Mouse (Mus musculus) ES-Bruce4 (cell line): ENCODE results near the gene Ndrg4. TPM values are rescaled to one million over a fixed set of nuclear protein-coding genes. Genes with fewer than 3 reads are reported as not detected.
A peak's percentile ranks its signal among the peaks of the same experiment; 100 is the strongest.

Experiments used
- H3K27ac ChIP-seq: 2 replicates; pipeline ENCODE4 v1.5.1; 2012; ENCODE audit warnings: low read length, inconsistent platforms; ENCODE audit not compliant: insufficient read depth
- H3K27me3 ChIP-seq: 2 replicates; pipeline ENCODE4 v1.6.1; 2012; ENCODE audit warnings: mild to moderate bottlenecking, low read length, inconsistent platforms; ENCODE audit not compliant: control insufficient read depth, poor library complexity, insufficient read depth, severe bottlenecking
- H3K36me3 ChIP-seq: 2 replicates; pipeline ENCODE4 v1.6.1; 2012; ENCODE audit warnings: inconsistent platforms, mild to moderate bottlenecking, low read length, moderate library complexity; ENCODE audit not compliant: control insufficient read depth, poor library complexity, insufficient read depth, severe bottlenecking
- H3K4me1 ChIP-seq: one replicate; pipeline ENCODE4 v1.8.1; 2011; ENCODE audit warnings: low read length; ENCODE audit not compliant: control insufficient read depth, insufficient read depth
- H3K4me3 ChIP-seq: 2 replicates; pipeline ENCODE4 v1.5.1; 2011; ENCODE audit warnings: low read depth, mild to moderate bottlenecking, low read length
- H3K9ac ChIP-seq: 2 replicates; pipeline ENCODE4 v1.6.1; 2012; ENCODE audit warnings: low read depth, mild to moderate bottlenecking, inconsistent platforms; ENCODE audit not compliant: poor library complexity, severe bottlenecking
- H3K9me3 ChIP-seq: replicated peaks from 2 replicates; pipeline ENCODE4 v1.6.1; 2012; ENCODE audit warnings: mild to moderate bottlenecking, low read length, inconsistent platforms; ENCODE audit not compliant: control insufficient read depth, poor library complexity, insufficient read depth, severe bottlenecking
- CTCF ChIP-seq: IDR thresholded peaks from one replicate; pipeline ENCODE4 v1.8.1; 2011; ENCODE audit warnings: low read depth, low read length
- EP300 ChIP-seq: IDR thresholded peaks from 2 replicates; pipeline ENCODE4 v1.6.1; 2011; ENCODE audit warnings: low read depth, low read length; ENCODE audit not compliant: insufficient read depth
- POLR2A ChIP-seq: IDR thresholded peaks from one replicate; pipeline ENCODE4 v1.8.1; 2011; ENCODE audit warnings: low read length; ENCODE audit not compliant: insufficient read depth
- polyA plus RNA-seq: library from polyadenylated mRNA; stranded (reverse); fragments of >200 nt; gene quantifications from 2 replicates; pipeline ENCODE4 v1.2.4, GENCODE M21; 2011; ENCODE audit warnings: low read depth; ENCODE audit not compliant: missing spikeins, insufficient read depth, insufficient read length

The Ndrg4 gene
- polyA plus RNA-seq, 1 experiment: 8.8 TPM

DNA sequence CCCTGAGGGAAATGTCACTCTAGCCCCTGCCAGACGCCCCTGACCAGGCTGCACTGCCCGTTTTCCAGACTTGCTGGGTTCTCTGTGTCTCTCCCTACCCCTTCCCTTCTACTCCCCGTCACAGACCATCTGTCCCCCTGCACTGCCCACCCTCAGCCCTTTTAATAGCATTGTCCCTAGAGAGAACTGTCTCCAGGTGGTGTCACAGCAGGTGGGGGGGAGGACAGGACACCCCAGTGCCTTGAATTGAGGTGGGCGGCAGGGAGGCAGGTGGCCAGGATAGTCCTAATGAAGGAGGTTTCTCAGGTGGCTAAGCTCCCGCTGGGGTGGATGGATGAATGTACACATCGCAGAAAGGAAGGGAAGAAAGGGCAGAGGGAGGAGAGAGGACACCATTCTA lies 17.9 kb downstream of the Ndrg4 start:
- TF ChIP-seq EP300: no peak
- TF ChIP-seq CTCF: no peak
- TF ChIP-seq POLR2A: no peak
- Histone ChIP-seq H3K27ac (no peak overlapping the region), H3K27me3 (no peaks in the 10 kb centered on the region), H3K36me3 (no peaks in the 10 kb centered on the region), H3K4me3 (no peak overlapping the region), H3K4me1 (peaks cover 2% of the 10 kb centered on the region), H3K9me3 (no peaks in the 10 kb centered on the region), H3K9ac (no peak overlapping the region)

- Histone ChIP-seq H3K9me3 (no peaks in the 10 kb centered on the region), H3K27ac (0 out of 2 replicates have a peak overlapping the region, but pooled peaks have one; percentile 3), H3K36me3 (no peaks in the 10 kb centered on the region), H3K27me3 (no peaks in the 10 kb centered on the region), H3K4me1 (peaks cover 2% of the 10 kb centered on the region), H3K9ac (no peak overlapping the region), H3K4me3 (peak overlapping the region; percentile 35; the same call in 1 of the 2 replicates)
- no peak for TF ChIP-seq CTCF
These were observed 19.9 kb downstream of the Ndrg4 start for GRCm38 (mm10) chr8:95696661-95697060.

DNA sequence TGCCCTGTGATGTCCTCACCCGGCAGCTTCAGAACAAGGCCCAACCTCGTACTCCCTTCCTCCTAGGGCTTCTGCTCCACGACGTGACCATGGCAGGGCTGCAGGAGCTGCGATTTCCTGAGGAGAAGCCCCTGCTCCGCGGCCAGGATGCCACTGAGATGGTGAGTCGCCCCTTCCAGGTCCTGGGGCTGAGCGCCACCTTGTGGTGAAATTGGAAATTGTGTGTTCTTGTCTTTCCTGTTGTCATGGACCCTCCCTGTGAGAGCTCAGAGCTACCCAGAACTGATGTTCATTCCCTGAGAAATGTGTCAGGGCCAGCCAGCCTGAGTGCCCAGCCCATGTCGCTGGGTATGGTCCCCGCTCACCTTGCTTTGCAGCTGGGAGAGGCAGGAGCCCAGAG lies 20.3 kb downstream of the Ndrg4 start:
- no peaks in the 10 kb centered on the region for H3K9me3 ChIP-seq
- H3K4me1 ChIP-seq: peaks cover 2% of the 10 kb centered on the region
- no peak overlapping the region for H3K27ac ChIP-seq
- H3K4me3 ChIP-seq: peak overlapping the region; percentile 35
- TF ChIP-seq CTCF (peak; percentile 93), POLR2A (no peak)
- H3K27me3 ChIP-seq: no peaks in the 10 kb centered on the region
- H3K36me3 ChIP-seq: no peaks in the 10 kb centered on the region
- H3K9ac ChIP-seq: no peak overlapping the region

DNA sequence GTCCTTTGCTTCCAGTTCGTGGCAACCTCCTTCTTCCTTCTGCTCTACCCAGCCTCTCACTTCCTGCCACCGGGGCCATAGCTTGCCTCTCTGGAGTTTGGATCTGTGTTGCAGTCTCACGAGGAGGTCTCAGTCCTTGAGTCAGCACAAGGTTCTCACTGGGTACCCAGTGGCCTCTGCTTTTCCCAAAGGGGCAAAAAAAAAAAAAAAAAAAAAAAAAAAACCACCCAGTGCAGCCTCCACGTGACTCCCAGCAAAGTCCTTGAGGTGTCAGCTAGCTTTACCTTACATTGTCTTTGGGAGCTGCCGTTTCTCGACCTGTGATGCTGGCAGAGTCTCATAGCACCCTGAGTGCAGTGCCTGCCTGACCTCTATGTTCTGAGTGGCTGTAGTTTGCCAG lies 21.4 kb downstream of the Ndrg4 start:
- TF ChIP-seq POLR2A: no peak
- TF ChIP-seq EP300: no peak
- TF ChIP-seq CTCF: no peak
- Histone ChIP-seq H3K36me3 (no peaks in the 10 kb centered on the region), H3K9ac (no peak overlapping the region), H3K9me3 (no peaks in the 10 kb centered on the region), H3K27ac (no peak overlapping the region), H3K27me3 (no peaks in the 10 kb centered on the region), H3K4me1 (peaks cover 2% of the 10 kb centered on the region), H3K4me3 (no peak overlapping the region)

DNA sequence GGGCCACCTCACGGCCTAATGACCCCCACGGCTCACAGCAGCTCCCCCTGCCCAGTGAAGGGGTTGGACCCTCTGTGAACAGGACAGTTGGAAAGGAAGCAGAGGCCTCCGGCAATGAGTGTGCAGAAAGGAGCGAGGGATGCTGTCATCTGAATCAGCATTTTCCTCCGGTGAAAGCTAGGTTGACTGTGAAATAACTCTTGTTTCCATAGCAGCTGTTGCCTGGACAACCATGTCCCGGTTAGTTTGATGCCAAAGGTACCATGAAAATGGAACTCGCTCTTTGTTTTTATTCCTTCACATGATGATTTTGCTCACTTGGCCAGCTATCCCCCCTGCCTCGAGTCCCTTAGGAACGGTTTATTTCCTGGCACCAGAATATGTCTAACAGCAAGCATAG lies 23.5 kb downstream of the Ndrg4 start:
- no peaks in the 10 kb centered on the region for H3K36me3 ChIP-seq
- no peak for TF ChIP-seq POLR2A
- TF ChIP-seq EP300: no peak
- H3K27me3 ChIP-seq: no peaks in the 10 kb centered on the region
- H3K27ac ChIP-seq: no peak overlapping the region
- peaks cover 2% of the 10 kb centered on the region for H3K4me1 ChIP-seq
- H3K9me3 ChIP-seq: no peaks in the 10 kb centered on the region
- H3K9ac ChIP-seq: no peak overlapping the region
- no peak overlapping the region for H3K4me3 ChIP-seq

DNA sequence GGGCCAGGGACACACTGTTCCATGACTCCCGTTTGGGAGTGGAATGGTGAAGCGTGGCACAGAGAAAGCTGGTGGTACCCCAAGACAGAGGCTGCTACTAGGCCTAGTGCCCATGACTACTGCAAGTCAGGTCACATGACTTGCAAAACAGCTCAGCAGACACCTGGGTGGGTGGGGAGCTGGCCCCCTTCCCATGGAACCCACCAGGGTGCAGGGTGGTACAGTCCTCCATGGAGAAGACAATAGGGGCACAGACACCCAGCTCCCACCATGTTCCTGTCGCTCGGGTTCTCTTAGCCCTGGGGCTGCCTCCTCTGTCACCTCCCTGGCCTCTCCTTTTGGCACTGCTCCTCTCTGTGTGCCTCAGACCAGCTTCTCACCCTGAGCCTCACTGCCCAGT lies 25.0 kb downstream of the Ndrg4 start:
- Histone ChIP-seq H3K4me1 (peaks cover 2% of the 10 kb centered on the region), H3K27me3 (no peaks in the 10 kb centered on the region), H3K27ac (no peak overlapping the region), H3K9ac (no peak overlapping the region), H3K4me3 (no peak overlapping the region), H3K9me3 (no peaks in the 10 kb centered on the region), H3K36me3 (no peaks in the 10 kb centered on the region)
- no peak for TF ChIP-seq CTCF
- TF ChIP-seq EP300: no peak
- TF ChIP-seq POLR2A: no peak
